Mouse (Mus musculus) heart, adult 9 months (tissue): ENCODE data around the gene Cdc26.
A peak's percentile ranks its signal among the peaks of the same experiment; 100 is the strongest.

Experiments used
- DNase-seq, 2 experiments: peaks; one replicate each; pipeline ENCODE4 v3.0.0; 2022; ENCODE audit warnings: low spot score in 2 of 2

Cdc26 gene

GRCm38 (mm10) chr4:62398956-62399355, 9.5 kb downstream of the Cdc26 start:
- DNase-seq = peak; percentile 9 to 33

GRCm38 (mm10) chr4:62397616-62398365, 10.7 kb downstream of the Cdc26 start:
- no peak for DNase-seq

GRCm38 (mm10) chr4:62395806-62396205, 12.6 kb downstream of the Cdc26 start:
- DNase-seq = no peak

GRCm38 (mm10) chr4:62393459-62393858, 15.0 kb downstream of the Cdc26 start:
- DNase-seq = no peak

- DNase-seq = no peak
Measured at GRCm38 (mm10) chr4:62391892-62392291, 16.6 kb downstream of the Cdc26 start.

GRCm38 (mm10) chr4:62389592-62390512, 18.6 kb downstream of the Cdc26 start:
- DNase-seq = no peak

GRCm38 (mm10) chr4:62385439-62385838, 23.0 kb downstream of the Cdc26 start:
- DNase-seq = no peak

GRCm38 (mm10) chr4:62384159-62384558, 24.3 kb downstream of the Cdc26 start:
- DNase-seq = no peak

- DNase-seq = no peak
Measured at GRCm38 (mm10) chr4:62383752-62384151, 24.7 kb downstream of the Cdc26 start.

- no peak for DNase-seq
Measured at GRCm38 (mm10) chr4:62383207-62383606, 25.2 kb downstream of the Cdc26 start.

GRCm38 (mm10) chr4:62379724-62380381, 28.6 kb downstream of the Cdc26 start:
- no peak for DNase-seq

GRCm38 (mm10) chr4:62376123-62376522, 32.3 kb downstream of the Cdc26 start:
- DNase-seq = no peak

- no peak for DNase-seq
Measured at GRCm38 (mm10) chr4:62374342-62374741, 34.1 kb downstream of the Cdc26 start.

GRCm38 (mm10) chr4:62373668-62374067, 34.8 kb downstream of the Cdc26 start:
- no peak for DNase-seq

- no peak for DNase-seq
Measured at GRCm38 (mm10) chr4:62372818-62373520, 35.5 kb downstream of the Cdc26 start.

- DNase-seq = no peak
Measured at GRCm38 (mm10) chr4:62372410-62372809, 36.0 kb downstream of the Cdc26 start.

GRCm38 (mm10) chr4:62369091-62369490, 39.4 kb downstream of the Cdc26 start:
- no peak for DNase-seq

GRCm38 (mm10) chr4:62367586-62367985, 40.9 kb downstream of the Cdc26 start:
- DNase-seq = no peak

GRCm38 (mm10) chr4:62366291-62366690, 42.2 kb downstream of the Cdc26 start:
- no peak for DNase-seq

- no peak for DNase-seq
Measured at GRCm38 (mm10) chr4:62364299-62364698, 44.1 kb downstream of the Cdc26 start.

- DNase-seq = no peak
Measured at GRCm38 (mm10) chr4:62362437-62362836, 46.0 kb downstream of the Cdc26 start.

GRCm38 (mm10) chr4:62361997-62362396, 46.4 kb downstream of the Cdc26 start:
- DNase-seq = no peak
